Mouse (Mus musculus) regulatory T cell (primary cell): Measurements from ENCODE around the gene Chmp4b.

ENCODE experiments used
- in situ Hi-C: fragments of 300-600 bp; cut with MboI, MseI; formaldehyde crosslinking; loops from one replicate; pipeline ENCODE4 v1.15.1; 2025; ENCODE audit warnings: high pct_unique_total_duplicates

The Chmp4b gene

GRCm38 (mm10) chr2:154680941-154681340 lies 29.4 kb downstream of the Chmp4b start:
- in situ Hi-C loops = no loop called here

DNA sequence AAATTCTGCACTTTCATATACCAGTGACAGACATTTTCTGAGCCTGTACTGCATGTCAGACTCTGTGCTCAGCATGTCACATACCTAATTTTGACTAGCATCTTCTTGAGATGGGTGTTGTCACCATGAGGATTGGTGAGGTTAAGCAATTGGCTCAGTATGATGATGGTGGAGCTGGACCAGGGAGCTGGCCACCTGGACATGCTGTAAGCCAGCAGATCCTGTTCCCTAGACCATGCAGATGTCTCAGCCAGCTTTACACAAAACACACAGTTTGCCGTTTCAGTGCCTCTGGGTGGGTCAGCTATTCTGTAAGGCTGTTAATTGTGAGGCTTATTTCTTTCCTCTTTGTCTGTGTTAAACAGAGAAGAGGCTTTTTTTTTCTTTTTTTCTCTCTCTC lies 31.2 kb downstream of the Chmp4b start:
- in situ Hi-C loops = no loop called here

- in situ Hi-C loops = no loop called here
Observed at GRCm38 (mm10) chr2:154684901-154685470, 33.5 kb downstream of the Chmp4b start.

DNA sequence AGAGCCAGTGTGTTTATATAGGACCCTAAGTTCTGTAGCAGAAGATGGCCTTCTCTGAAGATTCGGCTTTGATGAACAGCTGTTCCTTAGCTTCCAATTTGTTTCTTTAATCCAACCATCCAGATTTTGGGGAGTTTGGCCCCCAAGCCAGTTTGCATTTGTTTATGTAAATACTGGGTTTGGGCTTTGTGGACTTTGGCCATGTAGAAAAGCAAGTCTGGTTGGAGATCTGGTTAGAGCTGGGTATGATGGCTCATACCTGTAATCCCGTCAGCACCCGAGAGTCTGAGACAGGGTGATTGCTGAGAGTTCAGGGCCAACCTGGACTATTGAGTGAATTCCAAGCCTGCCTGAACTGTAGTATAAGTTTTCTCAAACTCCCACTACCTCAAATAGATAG lies 34.3 kb downstream of the Chmp4b start:
- in situ Hi-C loops = no loop called here

- in situ Hi-C loops = no loop called here
Observed at GRCm38 (mm10) chr2:154686819-154687218, 35.3 kb downstream of the Chmp4b start.

DNA sequence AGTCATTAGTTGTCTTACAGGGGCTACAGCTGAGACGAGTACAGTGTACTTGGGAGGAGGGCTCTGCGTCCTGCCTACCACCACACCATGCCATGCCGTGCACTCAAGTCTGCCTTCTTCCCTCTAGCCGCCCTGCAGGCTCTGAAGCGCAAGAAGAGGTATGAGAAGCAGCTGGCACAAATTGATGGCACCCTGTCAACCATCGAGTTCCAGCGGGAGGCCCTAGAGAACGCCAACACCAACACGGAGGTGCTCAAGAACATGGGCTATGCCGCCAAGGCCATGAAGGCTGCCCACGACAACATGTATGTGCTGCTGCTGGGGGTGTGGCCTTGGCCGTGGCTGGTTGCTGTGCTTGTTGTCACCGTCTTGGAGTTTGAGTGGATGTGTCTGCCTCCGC lies 37.9 kb downstream of the Chmp4b start:
- in situ Hi-C loops = no loop called here

- in situ Hi-C loops = no loop called here
Observed at GRCm38 (mm10) chr2:154690959-154691358, 39.5 kb downstream of the Chmp4b start.

GRCm38 (mm10) chr2:154693186-154693940 lies 41.9 kb downstream of the Chmp4b start:
- in situ Hi-C loops = no loop called here

GRCm38 (mm10) chr2:154693941-154694256 lies 42.4 kb downstream of the Chmp4b start:
- in situ Hi-C loops = no loop called here

DNA sequence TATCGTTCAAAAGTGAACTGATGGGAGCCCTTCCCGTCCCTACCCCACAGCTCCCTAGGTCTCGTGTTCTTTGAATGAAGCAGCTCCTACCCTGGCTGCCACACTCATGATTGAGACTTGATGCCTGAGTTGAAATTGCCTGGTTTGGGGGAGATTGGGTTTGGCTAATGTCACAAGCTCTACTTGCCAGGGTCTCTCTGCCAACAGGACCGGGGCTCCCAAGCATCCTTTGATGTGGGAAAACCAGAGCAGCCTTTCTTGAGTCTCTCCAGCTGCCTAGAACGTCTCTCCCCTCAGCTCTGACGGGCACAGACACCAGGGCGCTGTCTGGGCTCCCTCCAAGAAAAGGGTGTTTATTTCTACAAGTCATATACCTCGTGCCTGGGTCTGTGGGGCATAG lies 44.2 kb downstream of the Chmp4b start:
- in situ Hi-C loops = no loop called here

- in situ Hi-C loops = no loop called here
Observed at GRCm38 (mm10) chr2:154696660-154697059, 45.2 kb downstream of the Chmp4b start.

GRCm38 (mm10) chr2:154699360-154699759 lies 47.9 kb downstream of the Chmp4b start:
- in situ Hi-C loops = no loop called here

DNA sequence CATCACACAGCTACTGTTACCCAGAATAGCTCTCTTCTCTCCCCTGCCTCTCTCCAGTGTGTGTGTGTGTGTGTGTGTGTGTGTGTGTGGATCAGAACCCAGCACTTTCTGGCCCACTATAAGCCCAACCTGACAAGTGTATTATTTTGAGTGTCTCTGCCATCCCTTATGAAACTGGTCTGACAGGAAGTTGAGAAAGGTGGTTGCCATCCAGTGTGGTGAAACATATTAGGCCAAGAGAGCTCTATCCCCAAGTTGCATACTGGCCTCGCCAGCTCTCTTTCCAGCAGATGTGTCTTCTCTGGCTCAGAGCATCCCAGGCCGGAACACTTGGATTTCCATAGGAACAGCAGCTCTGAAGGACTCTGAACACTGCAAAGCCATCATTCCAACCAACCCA lies 48.7 kb downstream of the Chmp4b start:
- in situ Hi-C loops = loop anchor here (10.0 kb wide), 2 partner anchors 55 to 1165 kb away; no protein-coding TSS in a partner anchor

GRCm38 (mm10) chr2:154702637-154703315 lies 51.3 kb downstream of the Chmp4b start:
- in situ Hi-C loops = loop anchor here (10.0 kb wide), 2 partner anchors 52 to 1162 kb away; no protein-coding TSS in a partner anchor

GRCm38 (mm10) chr2:154706526-154707280 lies 55.2 kb downstream of the Chmp4b start:
- in situ Hi-C loops = loop anchor here (5.0 to 10.0 kb wide), 3 partner anchors 48 to 1158 kb away; no protein-coding TSS in a partner anchor

GRCm38 (mm10) chr2:154707284-154707683 lies 55.8 kb downstream of the Chmp4b start:
- in situ Hi-C loops = loop anchor here (5.0 to 10.0 kb wide), 3 partner anchors 48 to 1158 kb away; no protein-coding TSS in a partner anchor

DNA sequence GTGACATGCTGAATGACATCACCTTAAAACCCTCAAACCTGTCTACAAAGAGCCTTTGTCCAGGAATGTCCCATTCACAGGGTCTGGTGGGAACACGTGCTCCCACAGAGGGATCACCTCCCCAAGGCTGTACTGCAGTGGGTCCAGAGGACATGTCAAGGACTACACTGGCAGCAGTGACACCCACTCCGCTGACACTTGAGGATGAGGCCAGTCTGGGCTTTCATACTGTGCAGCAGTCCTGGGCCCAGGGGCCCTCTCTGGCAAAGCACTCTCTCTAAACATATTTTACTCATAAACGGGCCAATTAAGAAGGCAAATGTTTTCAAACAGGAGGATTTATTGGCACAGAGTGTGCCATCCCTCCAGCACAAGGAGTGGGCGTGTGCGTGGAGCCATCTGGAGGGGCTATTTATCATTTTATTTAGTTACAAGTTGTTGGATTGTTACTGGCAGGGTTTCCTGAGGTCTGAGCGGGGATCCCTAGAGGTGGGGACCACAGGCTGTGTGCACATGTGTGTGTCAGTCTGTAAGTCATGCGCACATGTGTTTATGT lies 56.4 kb downstream of the Chmp4b start:
- in situ Hi-C loops = loop anchor here (5.0 to 10.0 kb wide), 3 partner anchors 47 to 1157 kb away; no protein-coding TSS in a partner anchor

DNA sequence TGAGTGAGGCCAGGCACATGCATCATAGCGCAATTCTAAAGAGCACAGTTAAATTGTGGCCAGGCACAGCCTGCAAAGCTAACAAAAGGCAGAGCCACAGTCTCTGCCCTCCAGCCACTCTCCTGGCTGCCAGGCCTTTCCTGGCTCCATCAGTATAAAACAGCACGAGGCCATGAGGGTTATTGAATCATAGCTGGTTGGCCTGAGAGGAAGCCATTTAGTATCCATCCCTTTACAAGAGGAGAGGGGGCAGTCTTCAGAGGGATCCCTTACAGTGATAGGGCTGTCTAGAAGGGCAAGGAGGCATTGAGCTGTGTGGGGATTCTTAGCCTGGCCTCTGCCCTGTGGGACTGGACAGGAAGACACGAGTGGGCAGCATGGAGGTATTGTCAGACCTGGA lies 60.2 kb downstream of the Chmp4b start:
- in situ Hi-C loops = no loop called here

DNA sequence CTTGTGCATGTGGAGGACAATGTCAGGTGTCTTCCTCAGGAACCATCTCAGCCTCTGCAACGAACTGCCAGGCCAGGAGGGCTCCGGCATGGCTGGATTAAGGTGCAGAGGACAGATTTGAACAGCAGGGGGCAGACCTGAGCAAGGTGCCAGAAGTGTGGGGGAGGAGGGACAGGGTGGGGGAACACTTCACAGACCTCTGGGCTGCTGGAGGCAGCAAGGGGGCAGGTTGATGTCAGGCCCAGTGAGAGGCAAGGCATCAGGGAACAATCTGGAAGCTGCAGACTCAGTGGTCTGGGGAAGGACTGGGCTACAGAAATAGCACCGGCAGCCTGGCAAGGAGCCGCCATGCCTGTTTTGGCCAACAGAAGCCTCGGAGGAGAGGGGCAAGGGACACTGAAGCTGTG lies 60.8 kb downstream of the Chmp4b start:
- in situ Hi-C loops = no loop called here

DNA sequence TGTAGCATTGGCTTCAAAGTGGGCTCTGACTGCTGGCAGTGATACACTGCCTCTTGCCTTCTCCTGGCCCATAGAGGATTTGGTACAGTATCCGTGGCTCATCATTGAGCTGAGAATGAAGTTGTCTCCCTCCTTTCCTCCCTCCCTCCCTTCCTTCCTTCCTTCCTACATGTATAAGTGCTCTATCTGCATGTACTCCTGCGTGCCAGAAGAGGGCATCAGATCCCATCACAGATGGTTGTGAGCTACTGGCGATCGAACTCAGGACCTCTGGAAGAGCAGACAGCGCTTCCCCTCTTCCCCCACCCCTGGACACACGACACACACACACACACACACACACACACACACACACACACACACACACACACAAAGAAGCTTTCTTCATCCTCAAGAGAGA lies 61.6 kb downstream of the Chmp4b start:
- in situ Hi-C loops = no loop called here

GRCm38 (mm10) chr2:154713964-154714363 lies 62.5 kb downstream of the Chmp4b start:
- in situ Hi-C loops = no loop called here

DNA sequence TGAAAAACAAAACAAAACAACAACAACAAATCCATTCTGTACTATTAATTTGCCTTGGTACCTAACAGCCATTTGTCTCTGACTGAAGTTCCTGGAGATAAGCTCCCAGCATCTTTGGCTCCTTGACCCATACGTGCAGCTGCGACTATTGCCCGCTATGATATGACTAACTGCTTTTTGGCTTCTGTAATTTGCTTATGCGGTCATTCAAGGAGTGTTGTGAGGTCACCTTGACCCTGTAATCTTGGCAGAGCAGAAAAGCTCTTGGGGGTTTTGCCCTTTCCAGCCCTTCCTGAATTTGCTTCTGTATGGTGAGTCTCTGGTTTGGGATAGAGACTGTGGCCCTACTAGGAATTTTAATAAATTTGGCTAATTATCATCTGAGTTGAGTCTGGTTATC lies 65.1 kb downstream of the Chmp4b start:
- in situ Hi-C loops = no loop called here
